Mouse (Mus musculus): ENCODE measurements around the gene Coq8a. TPM values are rescaled to one million over a fixed set of nuclear protein-coding genes. Genes with fewer than 3 reads are reported as not detected.

Coq8a gene
- total RNA-seq, 2 experiments from 2014 or later = 55.0 to 68.3 TPM

DNA sequence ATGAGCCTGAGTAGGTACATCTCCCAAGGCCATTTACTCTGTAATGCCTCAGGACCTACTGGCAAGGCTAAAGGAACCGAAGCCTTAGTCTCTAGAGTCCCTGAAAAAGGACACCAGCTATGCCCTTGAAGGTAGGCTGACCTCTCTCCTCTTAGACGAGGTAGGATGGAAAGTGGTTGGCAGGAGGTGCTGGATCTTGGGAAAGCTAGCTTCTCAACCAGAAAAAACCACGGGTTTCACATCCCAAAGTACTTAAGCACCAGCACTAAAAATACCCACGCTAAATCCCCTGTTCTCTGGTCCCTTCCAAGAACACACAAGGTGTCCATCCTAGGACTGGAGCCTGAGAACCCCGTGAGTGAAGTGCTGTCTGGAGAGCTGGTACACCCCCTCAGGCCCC, 26.4 kb downstream of the Coq8a start:
- DNase-seq = no peak

DNA sequence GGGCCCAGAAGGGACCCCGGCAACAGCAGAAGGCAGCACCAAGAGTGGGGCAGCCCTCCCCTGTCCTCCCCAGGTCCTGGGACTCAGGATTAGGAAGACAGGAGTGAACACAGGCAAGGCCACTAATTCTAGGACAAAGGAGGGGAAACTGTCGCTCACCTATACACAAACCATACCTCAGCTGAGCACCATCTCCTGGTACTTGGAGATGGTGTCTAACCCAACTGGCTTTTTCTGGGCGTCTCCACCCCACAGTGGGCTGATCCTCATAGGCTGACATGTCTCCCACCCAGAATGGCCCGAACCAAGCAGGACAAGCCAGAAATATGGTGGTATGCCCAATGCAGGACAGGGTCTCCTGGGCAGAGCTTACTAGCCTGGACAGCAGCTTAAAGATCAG, 26.8 kb downstream of the Coq8a start:
- DNase-seq = no peak

DNA sequence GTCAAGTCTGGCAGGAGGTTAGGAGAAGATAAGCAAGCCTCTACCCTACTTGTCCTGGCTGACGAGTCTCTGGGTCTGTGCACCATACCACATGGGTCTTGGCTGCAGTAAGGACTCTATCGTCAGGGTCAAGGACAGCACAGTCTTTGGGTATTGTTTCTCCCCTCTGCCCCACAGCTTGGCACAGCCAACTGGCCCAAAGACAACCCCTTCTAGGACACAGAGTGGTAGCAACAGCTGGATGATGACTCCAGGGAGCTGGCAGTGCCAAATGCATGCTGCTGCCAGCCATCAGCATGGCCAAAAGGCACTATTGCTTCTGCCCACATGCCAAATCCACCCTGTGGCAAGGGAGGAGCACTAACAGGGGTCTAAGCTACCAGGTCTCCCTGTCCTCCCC, 27.5 kb downstream of the Coq8a start:
- DNase-seq = no peak

- DNase-seq = no peak
Measured at GRCm38 (mm10) chr1:180170071-180170470, 29.3 kb downstream of the Coq8a start.

- DNase-seq = no peak
Measured at GRCm38 (mm10) chr1:180169161-180169560, 30.2 kb downstream of the Coq8a start.

DNA sequence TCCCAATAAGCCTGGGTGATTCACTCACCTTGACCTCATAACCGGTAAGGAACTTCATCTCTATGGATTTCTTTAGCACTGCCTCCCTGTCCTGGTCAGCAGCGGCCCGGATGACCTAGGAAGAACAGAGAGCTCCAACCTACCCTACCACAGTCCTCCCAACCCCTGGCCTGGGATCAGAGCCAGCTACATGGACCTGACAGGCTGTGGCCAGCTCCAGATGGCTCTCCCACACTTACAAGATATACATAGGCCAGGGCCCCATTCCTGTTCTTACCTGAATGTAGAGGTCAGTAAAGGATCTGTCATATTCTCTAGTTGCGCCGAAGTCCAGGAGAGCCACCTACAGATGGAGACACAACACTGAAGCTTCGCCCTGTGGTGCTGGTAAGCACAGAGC, 31.1 kb downstream of the Coq8a start:
- no peak for DNase-seq

DNA sequence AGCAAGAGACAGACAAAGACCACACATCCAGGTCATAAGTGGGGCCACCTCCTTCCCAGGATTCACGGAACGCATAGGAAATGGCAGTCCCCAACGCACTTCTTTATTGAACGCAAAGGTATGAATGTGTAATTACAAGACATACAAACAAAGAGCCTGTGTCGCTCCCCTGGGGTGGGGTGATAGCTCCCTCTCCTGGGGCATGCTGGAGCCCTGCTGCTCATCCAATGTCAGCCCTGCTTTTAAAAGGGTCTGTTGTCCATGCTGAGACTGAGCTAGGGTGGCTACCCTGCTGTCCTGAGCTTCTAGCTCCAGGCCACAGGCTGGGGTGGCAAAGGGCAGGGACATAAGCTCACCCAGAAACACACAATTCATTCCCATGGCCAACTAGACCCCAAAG, 32.9 kb downstream of the Coq8a start:
- no peak for DNase-seq

DNA sequence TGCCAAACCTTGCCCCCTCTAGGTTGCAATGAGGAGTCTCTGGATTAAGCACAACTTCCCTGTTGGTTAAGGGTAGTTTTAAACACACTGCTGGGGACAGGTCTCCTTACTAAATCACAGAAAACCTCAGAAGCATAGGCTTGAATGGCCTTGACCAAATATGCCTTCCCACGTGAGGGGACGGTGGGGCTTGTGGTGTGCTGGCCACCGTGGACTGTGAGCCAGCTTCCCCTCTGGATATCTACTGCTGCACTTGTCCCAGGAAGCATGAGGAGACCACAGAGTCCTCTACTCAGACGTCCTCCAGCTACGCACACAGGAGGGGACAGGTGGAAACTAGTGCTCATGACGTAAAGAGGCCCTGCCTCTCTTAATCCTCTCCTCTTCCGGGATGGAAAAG, 36.4 kb downstream of the Coq8a start:
- no peak for DNase-seq

DNA sequence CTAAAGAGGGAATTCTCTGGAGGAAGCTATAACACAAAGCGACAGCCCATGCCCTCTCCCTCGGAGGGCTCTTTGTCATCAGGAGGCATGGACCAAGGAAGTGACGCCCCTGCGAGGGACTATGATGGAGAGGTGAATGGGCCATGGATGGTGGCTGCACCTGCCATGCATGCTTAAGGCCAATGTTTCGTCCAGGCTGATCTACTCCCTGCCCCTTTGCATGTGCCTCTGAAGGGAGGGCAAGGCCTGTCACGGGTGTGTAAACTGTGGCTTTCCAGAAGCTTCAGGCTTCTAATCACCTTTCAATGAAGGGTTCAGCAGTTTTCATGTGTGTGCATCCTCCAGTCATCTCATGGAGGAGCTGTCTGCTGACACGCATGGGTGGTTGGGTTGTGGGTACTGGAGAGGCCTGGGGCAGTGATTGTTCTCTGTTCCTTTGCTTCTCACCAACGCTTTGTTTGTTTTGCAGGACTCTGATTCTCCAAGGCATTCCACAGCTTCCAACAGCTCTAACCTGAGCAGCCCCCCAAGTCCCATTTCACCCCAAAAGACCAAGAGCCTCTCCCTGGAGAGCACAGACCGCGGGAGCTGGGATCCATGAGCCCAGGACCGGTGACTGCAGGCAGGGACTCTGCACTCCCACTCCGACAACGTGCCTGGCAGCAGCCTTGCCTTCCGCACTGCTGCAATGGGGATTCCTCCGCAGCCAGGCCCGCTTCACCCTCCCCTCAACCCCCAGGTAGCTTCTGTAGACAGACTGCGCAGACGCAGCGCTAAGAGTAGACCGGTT, 37.6 kb downstream of the Coq8a start:
- no peak for DNase-seq

DNA sequence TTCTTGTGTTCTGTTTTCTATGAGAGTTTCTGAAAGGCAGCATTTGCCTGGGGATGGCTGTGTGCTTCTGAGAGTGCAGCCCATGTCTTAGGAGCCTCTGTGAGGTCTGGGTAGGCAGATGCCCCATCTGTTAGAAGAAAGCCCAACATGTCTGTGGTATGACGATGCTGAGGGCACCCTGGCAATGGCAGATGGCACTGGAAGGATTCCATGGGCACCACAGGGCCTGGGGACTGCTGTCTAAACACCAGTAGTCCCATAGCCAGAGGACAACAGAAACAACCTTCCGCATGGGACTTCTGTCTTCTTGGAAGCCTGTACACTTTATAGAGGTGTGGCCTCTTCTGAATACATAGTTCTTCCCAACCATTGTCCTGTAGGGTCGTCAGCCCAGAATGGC, 38.2 kb downstream of the Coq8a start:
- DNase-seq = no peak

DNA sequence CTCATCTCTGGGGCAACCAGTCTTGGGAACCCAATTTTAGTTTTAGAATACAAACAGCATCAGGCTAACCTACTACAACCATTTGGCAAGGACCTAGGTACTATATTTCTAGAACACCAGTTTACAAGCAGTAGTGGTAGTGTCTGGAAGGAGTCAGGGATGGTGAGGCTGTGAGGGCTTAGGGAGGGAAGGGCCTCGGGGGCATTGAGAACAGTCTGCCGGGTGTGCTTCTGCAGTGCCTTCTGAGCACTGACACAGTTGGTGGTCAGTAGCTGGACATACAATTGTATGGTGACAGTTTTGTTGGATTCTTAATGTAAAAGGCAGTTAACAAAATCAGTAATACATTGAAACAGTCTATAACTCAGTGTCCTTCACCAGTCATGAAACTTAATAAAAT, 38.9 kb downstream of the Coq8a start:
- no peak for DNase-seq

GRCm38 (mm10) chr1:180158648-180159047, 40.8 kb downstream of the Coq8a start:
- DNase-seq = no peak

DNA sequence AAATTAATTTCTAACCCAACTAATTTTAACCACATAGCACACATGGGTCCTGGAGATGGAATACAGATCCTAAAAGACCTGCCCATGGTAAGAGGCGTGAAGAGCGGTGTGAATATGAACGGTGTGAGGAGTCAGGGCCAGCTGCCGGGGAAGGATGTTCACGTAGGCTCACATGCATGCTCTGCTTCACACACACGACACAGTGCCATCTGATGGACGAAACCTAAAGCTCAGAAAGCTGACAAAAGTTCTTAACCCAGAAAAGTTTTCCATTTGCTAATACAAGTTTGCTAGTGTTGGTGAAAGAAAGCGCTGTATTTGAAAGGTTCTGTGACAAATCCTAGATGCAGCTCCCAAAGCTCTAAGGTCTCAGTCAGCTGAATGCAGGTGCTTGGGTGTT, 48.2 kb downstream of the Coq8a start:
- DNase-seq = no peak

DNA sequence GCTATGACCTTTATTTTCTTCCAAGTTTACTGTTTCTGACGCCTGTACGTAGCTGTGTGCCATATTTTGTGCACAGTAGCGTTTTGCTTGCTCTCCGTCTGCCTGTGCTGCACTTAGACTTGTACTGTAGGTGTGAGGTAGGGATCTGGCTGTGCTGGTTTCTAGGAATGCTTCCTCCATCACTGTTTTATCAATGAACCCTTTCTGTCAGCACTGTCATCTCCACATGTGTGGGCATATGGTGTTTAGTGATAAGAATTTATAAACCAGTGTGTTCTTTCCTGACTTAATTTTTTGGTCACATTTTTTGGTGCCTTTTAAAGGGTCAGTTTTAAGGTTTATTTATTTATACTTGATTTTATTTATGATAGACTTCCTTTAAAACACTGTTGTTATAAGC, 50.8 kb downstream of the Coq8a start:
- DNase-seq = no peak

- DNase-seq = no peak
Measured at GRCm38 (mm10) chr1:180148036-180148435, 51.4 kb downstream of the Coq8a start.

DNA sequence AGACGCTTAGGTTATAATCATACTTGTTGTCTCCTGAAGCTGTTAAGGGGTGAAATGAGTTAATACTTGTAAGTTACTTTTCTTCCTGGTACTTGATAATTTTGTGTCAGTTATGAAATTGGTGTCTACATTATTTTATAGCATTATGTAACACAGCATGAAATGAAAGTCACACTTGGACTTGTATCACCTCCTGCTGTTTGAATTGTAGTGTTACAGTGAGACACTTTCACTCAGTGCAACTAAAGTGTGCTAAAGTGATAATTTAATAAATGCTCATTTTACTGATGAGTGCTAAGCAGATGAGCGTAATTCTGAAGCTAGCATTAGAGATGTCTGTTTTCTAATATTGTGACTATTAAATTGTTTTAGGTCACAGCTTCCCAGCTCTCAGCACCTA, 58.4 kb downstream of the Coq8a start:
- DNase-seq = no peak

- DNase-seq = no peak
Measured at GRCm38 (mm10) chr1:180139158-180139557, 60.2 kb downstream of the Coq8a start.

- DNase-seq = no peak
Measured at GRCm38 (mm10) chr1:180132187-180132586, 67.2 kb downstream of the Coq8a start.

GRCm38 (mm10) chr1:180131402-180131801, 68.0 kb downstream of the Coq8a start:
- no peak for DNase-seq

DNA sequence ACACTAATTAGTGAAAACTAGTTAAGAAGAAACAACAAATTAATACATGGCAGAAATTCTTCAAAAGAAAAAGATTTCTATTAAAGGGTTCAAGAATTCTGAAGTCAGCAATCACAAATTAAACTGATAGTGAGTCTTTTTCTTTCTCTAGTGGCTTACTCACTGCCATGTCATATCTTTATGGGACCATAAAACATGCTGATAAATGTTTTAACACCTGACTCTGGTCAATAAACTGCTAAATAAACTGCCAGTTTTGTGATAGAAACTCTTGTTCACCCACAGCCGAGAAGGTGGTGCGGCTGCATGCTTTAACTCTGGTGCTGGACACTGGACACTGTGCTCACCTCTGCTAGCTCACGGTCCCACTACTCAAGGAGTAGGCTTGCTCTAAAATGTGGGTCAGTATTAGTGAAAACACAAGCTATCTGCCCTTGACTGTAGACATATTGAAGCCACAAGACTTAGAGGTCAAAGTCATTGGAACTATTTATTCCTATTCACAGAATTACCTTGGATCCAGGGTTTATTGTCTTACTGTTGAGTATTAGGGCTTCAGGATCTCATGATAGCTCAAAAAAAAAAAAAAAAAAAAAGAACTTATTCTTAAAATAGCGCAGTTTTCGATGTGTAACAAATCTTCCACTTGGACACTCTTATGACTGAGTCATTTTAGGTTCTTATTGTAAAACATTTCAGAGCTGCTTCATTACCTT, 71.2 kb downstream of the Coq8a start:
- no peak for DNase-seq

GRCm38 (mm10) chr1:180118233-180118632, 81.2 kb downstream of the Coq8a start:
- no peak for DNase-seq

GRCm38 (mm10) chr1:180116525-180116924, 82.9 kb downstream of the Coq8a start:
- DNase-seq = no peak

Measured in layer of hippocampus, postnatal 36 days (tissue).